Mouse (Mus musculus) kidney, embryonic 15.5 days (tissue): ENCODE measurements around the gene Trpv6. TPM values are rescaled to one million over a fixed set of nuclear protein-coding genes. Genes with fewer than 3 reads are reported as not detected.

ENCODE experiments used
- polyA plus RNA-seq: library from polyadenylated mRNA; unstranded; fragments of >200 nt; fragmentation: Nextera tagmentation; extraction: Ambion mirVana; gene quantifications from 2 replicates; pipeline ENCODE4 v1.2.1, GENCODE M21; 2015

Trpv6 gene
- polyA plus RNA-seq, 1 experiment from 2014 or later: 3.8 TPM

Other genes with a start within 250 kb of the Trpv6 start
- not detected in 2 replicates for gene Gm5771, start 244.0 kb downstream of the Trpv6 start, polyA plus RNA-seq
- gene Gm10334, start 190.3 kb downstream of the Trpv6 start, polyA plus RNA-seq: not detected in 2 replicates
- gene Prss1, start 177.5 kb downstream of the Trpv6 start, polyA plus RNA-seq: 0.52 TPM in 1 of 2 replicates, not detected in the other
- not detected in 2 replicates for gene Prss2, start 114.6 kb downstream of the Trpv6 start, polyA plus RNA-seq
- 13.2 and 15.0 TPM in 2 replicates for gene Ephb6, start 30.9 kb downstream of the Trpv6 start, polyA plus RNA-seq
- gene Trpv5, start 44.4 kb upstream of the Trpv6 start, polyA plus RNA-seq: 1.5 and 1.8 TPM in 2 replicates
- gene Llcfc1, start 48.0 kb upstream of the Trpv6 start, polyA plus RNA-seq: 0.22 TPM in 1 of 2 replicates, not detected in the other
- gene Kel, start 67.9 kb upstream of the Trpv6 start, polyA plus RNA-seq: 3.7 and 5.8 TPM in 2 replicates
- not detected in 2 replicates for gene Olfr459, start 138.8 kb upstream of the Trpv6 start, polyA plus RNA-seq
- not detected in 2 replicates for gene Pip, start 211.1 kb upstream of the Trpv6 start, polyA plus RNA-seq
- gene Sval2, start 216.6 kb upstream of the Trpv6 start, polyA plus RNA-seq: not detected in 2 replicates